Mouse (Mus musculus) 3T3-L1 (cell line): ENCODE measurements around the gene Pla2g12a.

Experiments
- DNase-seq: peaks from one replicate; pipeline ENCODE4 v3.0.0-alpha.2; 2015; ENCODE audit warnings: low read depth, low spot score

Gene Pla2g12a

DNA sequence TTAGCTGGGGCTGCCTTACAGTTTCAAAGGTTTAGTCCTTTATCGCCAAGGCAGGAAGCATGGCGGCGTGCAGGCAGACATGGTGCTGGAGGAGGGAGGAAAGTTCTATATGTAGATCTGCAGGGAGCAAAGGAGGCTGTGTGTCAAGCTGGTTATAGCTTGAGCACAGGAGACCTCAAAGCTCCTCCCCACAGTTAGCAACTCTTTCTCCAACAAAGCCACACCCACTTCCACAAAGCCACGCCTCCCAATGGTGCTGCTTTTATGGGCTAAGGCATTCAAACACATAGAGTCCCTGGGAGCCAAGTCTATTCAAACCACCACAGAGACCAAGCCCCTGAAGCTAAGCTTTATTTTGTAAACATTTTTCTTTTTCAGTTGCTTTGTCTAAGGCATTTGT is 20.5 kb downstream of the Pla2g12a start:
- DNase-seq: peak; percentile 42

DNA sequence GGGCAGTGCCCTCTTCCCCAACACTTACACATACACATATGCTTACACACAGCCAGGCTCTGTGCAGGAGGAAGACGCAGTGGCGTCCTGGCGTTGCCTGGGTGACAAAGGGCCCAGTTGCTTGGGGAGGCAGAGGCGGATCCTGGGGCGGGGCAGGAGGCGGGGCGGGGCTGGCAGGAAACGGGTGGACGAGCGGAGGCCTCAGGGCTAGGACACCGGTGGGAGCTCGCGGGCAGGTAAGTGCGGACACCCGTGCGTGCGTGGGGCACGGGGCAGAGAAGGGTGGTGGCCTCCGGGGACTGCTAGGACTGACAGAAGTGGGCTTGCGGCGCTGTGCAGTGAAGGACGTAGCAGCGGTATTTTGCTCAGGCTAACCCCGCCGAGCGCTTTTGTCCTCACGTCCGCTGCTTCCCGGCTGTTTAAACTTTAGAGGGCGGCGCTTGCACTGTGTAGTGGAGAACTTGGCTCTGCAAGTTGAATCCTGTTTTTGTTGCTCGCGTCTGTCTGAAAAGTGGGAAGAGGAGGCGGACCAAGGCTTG is 22.9 kb downstream of the Pla2g12a start, which contains the start of gene Casp6:
TSS of gene Casp6 (plus strand) at position 155 of the 539 bp plus-strand sequence.
- peak; percentile 83 for DNase-seq

DNA sequence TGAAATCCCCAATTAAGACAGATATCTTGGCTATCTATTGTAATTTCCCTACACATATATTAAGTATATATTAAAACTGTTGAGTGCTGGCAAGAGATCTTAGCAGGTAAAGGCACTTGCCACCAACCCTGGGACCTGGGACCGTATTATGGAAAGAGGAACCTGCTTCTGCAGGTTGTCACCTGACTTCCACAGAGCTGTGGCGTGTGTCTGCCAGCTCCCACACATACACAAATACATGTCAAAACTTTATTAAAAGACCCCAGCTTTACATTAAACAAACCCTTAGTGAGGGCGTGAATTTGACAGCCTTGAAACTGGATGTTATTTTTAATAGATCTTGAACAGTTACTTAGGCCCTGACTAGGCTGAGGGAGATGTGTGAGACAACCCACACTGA is 25.0 kb downstream of the Pla2g12a start:
- no peak for DNase-seq

GRCm38 (mm10) chr3:129903866-129904265 is 25.5 kb downstream of the Pla2g12a start:
- DNase-seq: no peak

DNA sequence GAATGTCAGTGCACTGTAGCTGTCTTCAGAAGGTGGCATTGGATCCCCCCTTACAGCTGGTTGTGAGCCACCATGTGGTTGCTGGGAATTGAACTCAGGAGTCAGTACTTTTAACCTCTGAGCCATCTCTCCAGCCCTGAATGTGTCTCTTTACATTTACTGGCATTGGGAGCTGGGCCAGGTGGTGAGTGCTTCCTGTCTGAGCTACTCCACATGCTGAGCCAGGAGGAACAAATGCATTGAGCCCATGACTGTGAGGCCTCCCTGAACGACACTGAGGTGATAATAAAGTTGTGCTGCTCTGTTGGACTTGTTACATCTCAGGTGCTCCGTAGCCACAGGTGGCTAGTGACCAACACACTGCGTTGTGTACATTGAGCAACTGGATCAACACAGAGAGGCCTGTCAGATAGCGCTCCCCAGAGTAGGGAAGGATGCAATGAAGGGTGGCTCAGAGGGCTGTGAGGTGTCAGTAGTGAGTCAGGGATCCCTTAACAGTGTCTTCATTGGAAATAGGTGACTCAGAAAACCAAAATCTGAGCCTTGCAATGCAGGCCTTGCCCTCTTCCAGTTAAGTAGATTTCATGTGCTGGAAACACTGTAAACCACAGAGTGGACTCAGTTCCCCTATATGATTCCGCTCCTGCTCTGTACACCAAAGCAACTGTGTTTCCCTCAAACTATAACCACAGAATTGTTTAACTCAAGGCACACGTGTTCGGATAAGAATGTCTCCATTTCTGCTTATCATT is 26.2 kb downstream of the Pla2g12a start:
- DNase-seq: peak; percentile 62

- DNase-seq: no peak
These were observed 33.6 kb downstream of the Pla2g12a start for GRCm38 (mm10) chr3:129912025-129912424.

DNA sequence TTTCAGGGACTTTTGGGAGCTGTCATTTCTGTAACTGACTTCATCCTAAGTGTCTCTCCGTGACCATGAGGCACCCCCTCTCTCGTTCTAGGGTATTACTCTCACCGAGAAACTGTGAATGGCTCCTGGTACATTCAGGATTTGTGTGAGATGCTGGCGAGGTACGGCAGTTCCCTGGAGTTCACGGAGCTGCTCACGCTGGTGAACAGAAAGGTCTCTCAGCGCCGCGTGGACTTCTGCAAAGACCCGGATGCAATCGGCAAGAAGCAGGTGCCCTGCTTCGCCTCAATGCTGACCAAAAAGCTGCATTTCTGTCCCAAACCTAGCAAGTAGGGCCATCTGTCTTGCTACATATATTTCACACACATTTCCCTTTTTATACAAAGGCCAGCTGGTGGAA is 34.8 kb downstream of the Pla2g12a start:
- DNase-seq: no peak

DNA sequence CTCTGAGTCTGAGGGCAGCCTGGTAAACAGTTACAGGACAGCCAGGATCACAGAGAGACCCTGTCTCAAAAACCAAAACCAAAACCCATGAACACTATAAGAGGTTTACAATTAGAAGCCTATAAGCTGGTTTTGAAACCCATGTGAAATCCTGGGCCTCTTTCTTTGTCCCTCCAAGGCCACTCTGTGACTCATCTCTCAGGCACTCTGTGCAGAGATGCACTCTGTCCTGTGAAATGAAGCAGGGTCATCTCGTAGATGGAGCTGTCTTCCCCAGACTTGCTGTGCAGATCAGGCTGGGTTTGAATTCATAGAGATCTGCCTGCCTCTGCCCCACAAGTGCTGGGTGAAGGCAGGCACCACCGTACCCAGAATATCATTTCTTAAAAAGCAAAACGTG is 39.0 kb downstream of the Pla2g12a start:
- DNase-seq: peak; percentile 67

DNA sequence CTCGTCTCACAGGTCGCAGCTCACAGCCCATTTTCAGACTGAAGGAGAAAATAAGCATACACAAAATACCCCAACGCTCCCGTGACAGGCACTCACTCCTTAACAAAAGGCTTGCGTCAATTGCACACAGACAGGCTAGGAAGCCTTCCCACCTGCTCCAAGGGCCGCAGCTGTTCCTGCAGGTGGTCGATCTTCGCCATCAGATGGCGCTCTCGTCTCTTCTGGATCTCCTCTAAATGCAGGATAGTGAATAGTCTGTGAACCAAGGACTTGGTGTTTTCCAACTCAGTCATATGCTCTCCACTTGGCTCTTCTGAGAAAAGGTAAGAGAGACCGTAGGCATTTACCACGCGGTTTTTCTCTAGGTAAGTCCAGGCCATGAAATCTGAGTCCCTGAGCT is 40.0 kb downstream of the Pla2g12a start:
- peak; percentile 79 for DNase-seq

DNA sequence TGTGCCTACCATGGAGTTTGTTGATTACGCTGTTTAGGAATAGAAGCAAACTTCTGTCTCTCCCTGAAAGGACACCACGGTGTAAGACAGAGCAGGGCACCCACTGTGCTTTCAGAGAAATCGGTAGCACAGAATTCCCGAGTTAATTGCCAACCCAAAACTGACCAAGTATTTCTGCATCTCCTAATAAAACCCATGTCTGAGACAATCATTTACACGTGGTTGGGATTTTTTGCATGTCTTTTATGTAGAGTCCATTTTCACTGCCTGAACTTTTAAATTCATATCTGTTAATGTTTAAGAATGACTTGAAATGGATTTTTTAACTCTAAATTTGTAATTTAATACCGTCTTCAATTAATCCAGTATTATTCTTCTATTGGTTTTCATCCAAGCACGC is 45.2 kb downstream of the Pla2g12a start:
- no peak for DNase-seq

DNA sequence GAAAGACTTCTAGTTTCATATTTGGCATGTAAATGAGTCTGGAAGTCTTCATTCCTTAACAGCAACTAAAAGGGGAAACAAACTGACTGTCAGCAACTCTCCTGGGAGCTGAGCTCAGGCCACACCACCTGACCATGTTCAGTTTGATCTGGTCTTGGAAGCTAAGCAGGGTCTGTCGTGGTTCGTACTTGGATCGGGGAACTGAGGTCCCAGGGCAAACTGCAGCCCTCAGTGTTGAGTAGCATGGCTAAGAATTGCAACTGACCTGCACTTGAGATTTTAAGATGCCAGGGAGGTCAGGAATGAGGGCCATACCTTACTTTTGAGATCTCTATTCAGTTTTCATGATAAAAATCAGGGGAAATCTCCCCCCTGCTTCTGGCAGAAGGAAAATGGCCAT is 47.5 kb downstream of the Pla2g12a start:
- no peak for DNase-seq

DNA sequence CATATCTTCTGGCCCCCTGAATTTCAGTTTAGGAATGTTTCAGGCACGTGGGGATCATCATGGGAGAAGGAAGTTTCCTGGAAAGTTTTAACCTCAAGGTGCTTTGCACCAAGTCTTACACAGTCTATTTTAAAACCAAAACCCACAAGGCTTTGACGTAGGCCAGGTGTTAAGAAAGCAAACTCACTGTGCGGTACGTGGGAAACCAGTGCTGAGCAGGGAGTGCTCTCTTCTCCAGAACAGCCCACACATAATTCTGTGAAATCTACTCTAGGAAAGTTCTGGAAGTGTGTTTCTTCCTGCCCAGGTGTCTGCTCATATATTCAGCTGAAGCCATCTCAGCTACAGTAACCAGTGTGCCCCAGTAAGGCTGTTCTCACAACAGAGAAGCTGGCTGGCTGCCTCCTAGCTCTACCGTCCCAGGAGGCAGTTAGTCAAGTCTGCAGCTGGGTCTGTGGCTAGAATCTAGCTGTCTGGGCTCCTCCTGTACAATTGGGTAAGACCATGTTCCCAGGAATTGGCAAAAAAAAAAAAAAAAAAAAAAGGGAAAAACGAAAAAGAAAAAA is 51.9 kb downstream of the Pla2g12a start:
- DNase-seq: peak; percentile 79

DNA sequence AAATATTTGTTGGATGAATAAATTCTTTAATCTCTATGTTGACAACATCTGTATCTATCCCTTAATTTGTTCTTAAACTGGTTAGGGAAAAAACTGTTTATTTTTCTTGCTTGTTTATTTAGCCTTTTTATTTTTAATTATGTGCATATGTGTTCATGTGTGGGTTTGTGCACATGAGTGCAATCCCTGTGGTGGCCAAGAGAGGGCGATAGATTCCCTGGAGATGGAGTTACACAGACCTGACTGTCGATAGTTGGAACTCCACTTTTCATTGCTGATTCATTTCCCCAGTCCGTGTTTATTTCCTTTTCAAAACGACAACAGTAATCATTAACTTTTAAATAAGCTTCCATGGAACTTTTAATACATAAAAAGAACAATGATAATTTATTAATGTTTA is 54.0 kb downstream of the Pla2g12a start:
- peak; percentile 52 for DNase-seq

DNA sequence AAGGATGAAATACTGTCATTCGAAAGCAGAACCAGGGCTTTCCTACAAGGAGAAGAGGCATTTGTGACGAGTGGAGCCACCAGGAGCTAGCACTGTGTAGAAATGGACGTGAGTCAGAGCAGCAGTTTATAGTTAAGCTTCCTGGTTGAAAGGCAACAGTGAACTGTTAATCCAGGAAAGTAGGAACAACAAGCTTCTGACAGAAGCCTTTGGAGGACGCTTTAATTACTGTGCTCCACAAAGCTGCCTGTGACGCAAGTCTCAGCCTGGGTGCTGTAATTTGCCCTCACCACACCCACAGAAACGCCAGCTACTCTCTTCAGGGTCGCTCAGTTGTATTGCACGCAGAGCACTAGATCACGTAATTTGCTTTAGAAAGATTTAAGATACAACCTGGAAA is 58.2 kb downstream of the Pla2g12a start:
- DNase-seq: no peak

DNA sequence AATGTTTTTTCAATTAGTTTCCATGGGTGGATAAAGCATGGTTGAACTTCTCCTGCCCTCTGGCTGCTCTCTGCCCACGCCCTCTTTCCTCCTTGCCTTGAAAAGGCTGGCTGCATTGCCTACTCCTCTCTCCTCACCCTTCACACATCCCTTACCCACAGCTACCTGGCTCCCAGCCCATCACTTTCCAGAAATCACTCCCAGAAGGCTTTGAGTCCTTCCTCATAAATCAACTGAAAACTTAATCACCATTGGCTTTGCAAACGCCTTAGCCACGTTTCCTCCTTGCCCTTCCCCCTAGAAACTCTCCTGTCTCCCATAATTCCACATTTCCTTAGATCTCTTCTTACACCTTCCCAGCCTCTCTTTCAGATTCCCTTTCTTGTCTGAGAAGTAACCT is 59.4 kb downstream of the Pla2g12a start:
- peak; percentile 84 for DNase-seq

- no peak for DNase-seq
These were observed 60.7 kb downstream of the Pla2g12a start for GRCm38 (mm10) chr3:129939058-129939457.

DNA sequence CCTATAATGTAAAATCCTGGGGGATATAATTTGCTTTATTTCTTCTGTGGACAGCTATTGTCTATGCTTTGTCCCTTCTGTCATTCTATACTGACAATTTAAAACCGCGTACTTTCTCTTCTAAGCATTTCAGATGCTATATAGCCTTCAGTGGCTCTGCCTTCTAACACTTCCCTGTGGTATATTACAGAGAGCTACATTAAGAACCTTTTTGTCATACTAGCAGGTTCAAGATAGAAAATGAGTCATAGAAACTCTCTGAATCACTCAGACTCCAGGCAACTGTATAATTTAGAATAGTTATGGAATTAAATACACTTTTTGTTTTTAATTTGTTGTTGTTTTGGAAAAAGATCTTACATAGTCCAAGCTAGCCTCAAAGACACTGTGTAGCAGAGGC is 62.4 kb downstream of the Pla2g12a start:
- DNase-seq: peak; percentile 44

- DNase-seq: peak; percentile 79
These were observed 62.9 kb downstream of the Pla2g12a start for GRCm38 (mm10) chr3:129941291-129941690.

- DNase-seq: no peak
These were observed 65.4 kb downstream of the Pla2g12a start for GRCm38 (mm10) chr3:129943813-129944212.
